Mouse (Mus musculus): ENCODE measurements around the gene Slc4a1ap. TPM values are rescaled to one million over a fixed set of nuclear protein-coding genes. Genes with fewer than 3 reads are reported as not detected.

Gene Slc4a1ap
- total and polyA plus RNA-seq, 2 experiments from 2014 or later: 7.6 to 14.4 TPM

- DNase-seq (ENCODE audit: low spot score) (peak; percentile 87), ATAC-seq (ENCODE audit: insufficient read depth, low read depth) (peak; percentile 68)
- Histone ChIP-seq H3K27me3 (ENCODE audit: control insufficient read depth, insufficient read depth, low read length) (no peaks in the 10 kb centered on the region), H3K27ac (ENCODE audit: low read depth) (peak overlapping the region; percentile 89), H3K9ac (replicated peaks; ENCODE audit: low read depth, low read length) (no peak overlapping the region), H3K4me1 (ENCODE audit: control insufficient read depth, insufficient read depth) (peaks cover 53% of the 10 kb centered on the region), H3K4me3 (ENCODE audit: low read depth, low read length) (no peak overlapping the region), H3K4me2 (ENCODE audit: low read depth, low read length) (no peak overlapping the region), H3K36me3 (replicated peaks; ENCODE audit: control insufficient read depth, insufficient read depth, low read length) (no peaks in the 10 kb centered on the region), H3K9me3 (replicated peaks; ENCODE audit: control insufficient read depth, low read length) (no peaks in the 10 kb centered on the region)
- TF ChIP-seq CTCF (IDR thresholded peaks at IDR 0.05; ENCODE audit: low read depth) (no peak), EP300 (IDR thresholded peaks at IDR 0.05; ENCODE audit: low read depth) (0 out of 2 replicates have a peak, but pooled peaks have one; percentile 49)
- 25% methylated on average over 5 of the region's 5 CpGs for WGBS
Observed at GRCm38 (mm10) chr5:31567951-31568657, 41.3 kb downstream of the Slc4a1ap start.

- H3K27me3 ChIP-seq (ENCODE audit: control insufficient read depth, insufficient read depth, low read length): no peaks in the 10 kb centered on the region
- H3K4me3 ChIP-seq (ENCODE audit: low read depth, low read length): peak overlapping the region; percentile 21
- peaks cover 35% of the 10 kb centered on the region for H3K4me1 ChIP-seq (ENCODE audit: control insufficient read depth, insufficient read depth)
- DNase-seq (ENCODE audit: low spot score) (peak; percentile 98), ATAC-seq (ENCODE audit: insufficient read depth, low read depth) (peak; percentile 88)
- H3K27ac ChIP-seq (ENCODE audit: low read depth): peak overlapping the region; percentile 96
- H3K36me3 ChIP-seq (replicated peaks; ENCODE audit: control insufficient read depth, insufficient read depth, low read length): no peaks in the 10 kb centered on the region
- peak overlapping the region; percentile 51 for H3K9ac ChIP-seq (replicated peaks; ENCODE audit: low read depth, low read length)
- H3K4me2 ChIP-seq (ENCODE audit: low read depth, low read length): peak overlapping the region; percentile 54
- TF ChIP-seq EP300 (IDR thresholded peaks at IDR 0.05; ENCODE audit: low read depth) (peak; percentile 93), CTCF (IDR thresholded peaks at IDR 0.05; ENCODE audit: low read depth) (no peak)
- H3K9me3 ChIP-seq (replicated peaks; ENCODE audit: control insufficient read depth, low read length): no peaks in the 10 kb centered on the region
- WGBS: 1% methylated on average over 19 of the region's 20 CpGs
Observed at GRCm38 (mm10) chr5:31571023-31571608, 44.3 kb downstream of the Slc4a1ap start.

- Histone ChIP-seq H3K27me3 (ENCODE audit: control insufficient read depth, insufficient read depth, low read length) (no peaks in the 10 kb centered on the region), H3K9ac (replicated peaks; ENCODE audit: low read depth, low read length) (no peak overlapping the region), H3K27ac (ENCODE audit: low read depth) (no peak overlapping the region), H3K9me3 (replicated peaks; ENCODE audit: control insufficient read depth, low read length) (no peaks in the 10 kb centered on the region), H3K4me1 (ENCODE audit: control insufficient read depth, insufficient read depth) (peaks cover 28% of the 10 kb centered on the region), H3K4me3 (ENCODE audit: low read depth, low read length) (no peak overlapping the region), H3K4me2 (ENCODE audit: low read depth, low read length) (no peak overlapping the region), H3K36me3 (replicated peaks; ENCODE audit: control insufficient read depth, insufficient read depth, low read length) (no peaks in the 10 kb centered on the region)
- TF ChIP-seq EP300 (IDR thresholded peaks at IDR 0.05; ENCODE audit: low read depth) (no peak), CTCF (IDR thresholded peaks at IDR 0.05; ENCODE audit: low read depth) (no peak)
- ATAC-seq (ENCODE audit: insufficient read depth, low read depth) (no peak), DNase-seq (ENCODE audit: low spot score) (no peak)
- WGBS: 87% methylated on average over 3 of the region's 3 CpGs
Observed at GRCm38 (mm10) chr5:31573722-31574121, 46.9 kb downstream of the Slc4a1ap start.

GRCm38 (mm10) chr5:31576539-31576975 is 49.8 kb downstream of the Slc4a1ap start:
- DNase-seq (ENCODE audit: low spot score) (no peak), ATAC-seq (ENCODE audit: insufficient read depth, low read depth) (peak; percentile 36)
- Histone ChIP-seq H3K4me1 (ENCODE audit: control insufficient read depth, insufficient read depth) (peaks cover 5% of the 10 kb centered on the region; the same call in 1 of the 2 replicates), H3K9me3 (replicated peaks; ENCODE audit: control insufficient read depth, low read length) (no peaks in the 10 kb centered on the region), H3K9ac (replicated peaks; ENCODE audit: low read depth, low read length) (no peak overlapping the region), H3K4me3 (ENCODE audit: low read depth, low read length) (no peak overlapping the region), H3K36me3 (replicated peaks; ENCODE audit: control insufficient read depth, insufficient read depth, low read length) (no peaks in the 10 kb centered on the region), H3K4me2 (ENCODE audit: low read depth, low read length) (no peak overlapping the region), H3K27ac (ENCODE audit: low read depth) (no peak overlapping the region), H3K27me3 (ENCODE audit: control insufficient read depth, insufficient read depth, low read length) (no peaks in the 10 kb centered on the region)
- no peak for TF ChIP-seq EP300 (IDR thresholded peaks at IDR 0.05; ENCODE audit: low read depth)
- TF ChIP-seq CTCF (IDR thresholded peaks at IDR 0.05; ENCODE audit: low read depth): no peak
- 47% methylated on average over 7 of the region's 7 CpGs for WGBS

GRCm38 (mm10) chr5:31581263-31581662 is 54.5 kb downstream of the Slc4a1ap start:
- H3K36me3 ChIP-seq (replicated peaks; ENCODE audit: control insufficient read depth, insufficient read depth, low read length): no peaks in the 10 kb centered on the region
- no peak for ATAC-seq (ENCODE audit: insufficient read depth, low read depth)
- H3K9ac ChIP-seq (replicated peaks; ENCODE audit: low read depth, low read length): no peak overlapping the region

More at GRCm38 (mm10) chr5:31581263-31581662, 54.5 kb downstream of the Slc4a1ap start:
- 69% methylated on average over 6 of the region's 6 CpGs for WGBS
- Histone ChIP-seq H3K4me2 (ENCODE audit: low read depth, low read length) (no peak overlapping the region), H3K9me3 (replicated peaks; ENCODE audit: control insufficient read depth, low read length) (no peaks in the 10 kb centered on the region), H3K4me1 (ENCODE audit: control insufficient read depth, insufficient read depth) (no peaks in the 10 kb centered on the region), H3K27me3 (ENCODE audit: control insufficient read depth, insufficient read depth, low read length) (no peaks in the 10 kb centered on the region), H3K4me3 (ENCODE audit: low read depth, low read length) (no peak overlapping the region), H3K27ac (ENCODE audit: low read depth) (no peak overlapping the region)
- no peak for DNase-seq (ENCODE audit: low spot score)
- no peak for TF ChIP-seq CTCF (IDR thresholded peaks at IDR 0.05; ENCODE audit: low read depth)
- no peak for TF ChIP-seq EP300 (IDR thresholded peaks at IDR 0.05; ENCODE audit: low read depth)
